Mouse (Mus musculus): ENCODE data around the gene Olfr815. TPM values are rescaled to one million over a fixed set of nuclear protein-coding genes. Genes with fewer than 3 reads are reported as not detected.

The Olfr815 gene
- polyA plus RNA-seq (2017; shearing (Covaris generic)) = under 1 TPM in 1 of 2 experiments, not detected in 1; 0.27 TPM

DNA sequence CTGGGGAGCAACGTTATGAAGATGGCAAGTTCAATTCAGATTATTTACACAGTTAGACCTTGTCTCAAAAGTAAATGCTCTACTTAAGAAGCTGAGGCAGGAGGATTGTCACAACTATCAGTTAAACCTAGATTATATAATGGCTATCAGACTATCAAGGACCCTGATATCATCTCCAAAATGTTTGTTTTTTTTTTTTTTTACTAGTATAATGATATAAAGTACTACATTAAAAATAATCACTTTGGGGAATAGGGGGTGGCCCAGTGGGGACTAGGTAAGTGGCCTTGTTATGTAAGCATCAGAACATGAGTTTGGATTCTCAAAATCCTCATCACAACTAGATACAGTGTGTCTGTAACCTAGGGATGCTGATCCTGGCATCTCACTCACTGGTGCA, at the start of gene Olfr815:
TSS of gene Olfr815 (minus strand) at position 101 of the 400 bp plus-strand sequence.

DNA sequence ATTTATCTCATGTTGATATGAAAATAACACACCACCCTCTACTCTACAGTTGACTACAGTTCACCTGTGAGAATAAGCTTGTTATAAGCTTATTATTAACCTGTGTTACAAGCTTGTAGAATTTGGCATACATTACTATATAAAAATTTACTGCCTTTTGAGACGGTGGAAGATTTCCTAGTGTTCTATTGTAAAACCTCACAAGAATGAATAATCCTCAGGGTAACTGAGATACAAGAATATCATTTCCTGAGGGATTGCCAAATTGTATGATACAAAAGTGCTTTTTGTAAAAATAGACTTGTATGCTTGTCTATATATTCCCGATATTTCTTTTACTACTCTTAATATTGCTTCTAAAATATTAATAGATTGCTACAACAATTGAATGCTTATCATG, 43.3 kb upstream of the Olfr815 start, which contains the start of gene Olfr818:
TSS of gene Olfr818 (minus strand) at position 101 of the 400 bp plus-strand sequence.

DNA sequence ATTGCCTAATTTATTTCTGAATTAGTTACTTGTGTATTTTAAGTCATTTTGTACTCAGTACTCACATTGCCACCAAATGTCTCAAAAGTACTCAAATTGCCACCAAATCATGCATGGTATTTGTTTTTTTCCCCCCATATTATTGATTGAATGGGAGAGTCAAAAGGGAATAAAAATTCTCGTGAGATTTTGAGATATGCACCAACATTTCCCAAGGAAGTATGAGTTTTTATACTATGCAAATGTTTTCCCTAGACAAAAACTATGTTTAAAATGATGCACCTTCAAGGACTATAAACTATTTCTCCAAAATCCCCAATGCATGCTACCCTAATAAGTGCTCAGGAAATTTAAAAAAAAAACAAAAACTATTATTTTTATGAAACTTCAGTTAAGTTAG, 9.8 kb upstream of the Olfr815 start, which contains the start of gene Olfr816:
TSS of gene Olfr816 (minus strand) at position 101 of the 400 bp plus-strand sequence.

DNA sequence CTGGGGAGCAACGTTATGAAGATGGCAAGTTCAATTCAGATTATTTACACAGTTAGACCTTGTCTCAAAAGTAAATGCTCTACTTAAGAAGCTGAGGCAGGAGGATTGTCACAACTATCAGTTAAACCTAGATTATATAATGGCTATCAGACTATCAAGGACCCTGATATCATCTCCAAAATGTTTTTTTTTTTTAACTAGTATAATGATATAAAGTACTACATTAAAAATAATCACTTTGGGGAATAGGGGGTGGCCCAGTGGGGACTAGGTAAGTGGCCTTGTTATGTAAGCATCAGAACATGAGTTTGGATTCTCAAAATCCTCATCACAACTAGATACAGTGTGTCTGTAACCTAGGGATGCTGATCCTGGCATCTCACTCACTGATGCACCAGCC, 25.9 kb downstream of the Olfr815 start, which contains the start of gene Olfr814:
TSS of gene Olfr814 (minus strand) at position 101 of the 400 bp plus-strand sequence.

DNA sequence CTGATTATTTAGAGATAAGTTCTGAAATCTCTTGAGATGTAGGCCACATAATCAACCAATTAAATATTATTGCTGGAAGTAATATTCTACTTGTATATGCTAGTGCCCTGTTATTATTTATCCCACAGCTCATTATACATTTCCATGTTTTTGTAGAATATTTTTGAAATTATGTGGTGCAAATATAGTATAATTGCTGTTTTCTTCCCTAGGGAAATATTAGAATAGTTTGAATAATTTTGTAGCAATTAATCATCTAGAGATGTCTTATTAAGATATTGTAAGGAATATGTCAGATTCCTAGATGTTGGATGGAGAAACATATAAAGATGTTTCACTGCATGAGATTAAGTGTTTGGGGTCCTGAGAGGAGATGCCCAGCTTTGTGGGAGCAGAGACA, 50.6 kb downstream of the Olfr815 start, which contains the start of gene Olfr813:
TSS of gene Olfr813 (plus strand) at position 301 of the 400 bp plus-strand sequence.

Other genes with a start within 250 kb of the Olfr815 start
- gene Olfr800, start 248.2 kb downstream of the Olfr815 start, polyA plus RNA-seq (2017; shearing (Covaris generic)) = not detected
- gene Olfr801, start 232.0 kb downstream of the Olfr815 start, polyA plus RNA-seq (2017; shearing (Covaris generic)) = under 1 TPM in 1 of 2 experiments, not detected in 1; 0.30 TPM
- gene Olfr802, start 217.7 kb downstream of the Olfr815 start, polyA plus RNA-seq (2017; shearing (Covaris generic)) = not detected
- not detected for gene Olfr803, start 211.6 kb downstream of the Olfr815 start, polyA plus RNA-seq (2017; shearing (Covaris generic))
- gene Olfr804, start 202.7 kb downstream of the Olfr815 start, polyA plus RNA-seq (2017; shearing (Covaris generic)) = not detected
- gene Olfr805, start 176.5 kb downstream of the Olfr815 start, polyA plus RNA-seq (2017; shearing (Covaris generic)) = not detected
- gene Olfr806, start 163.9 kb downstream of the Olfr815 start, polyA plus RNA-seq (2017; shearing (Covaris generic)) = not detected
- gene Olfr807, start 148.1 kb downstream of the Olfr815 start, polyA plus RNA-seq (2017; shearing (Covaris generic)) = not detected
- not detected for gene Olfr808, start 140.4 kb downstream of the Olfr815 start, polyA plus RNA-seq (2017; shearing (Covaris generic))
- gene Olfr809, start 131.2 kb downstream of the Olfr815 start, polyA plus RNA-seq (2017; shearing (Covaris generic)) = not detected
- not detected for gene Olfr810, start 111.0 kb downstream of the Olfr815 start, polyA plus RNA-seq (2017; shearing (Covaris generic))
- gene Olfr811, start 101.5 kb downstream of the Olfr815 start, polyA plus RNA-seq (2017; shearing (Covaris generic)) = not detected
- under 1 TPM; 0.17 to 0.42 TPM for gene Olfr812, start 59.8 kb downstream of the Olfr815 start, polyA plus RNA-seq (2017; shearing (Covaris generic))
- not detected for gene Olfr813, start 50.5 kb downstream of the Olfr815 start, polyA plus RNA-seq (2017; shearing (Covaris generic))
- under 1 TPM in 1 of 2 experiments, not detected in 1; 0.04 TPM for gene Olfr814, start 26.0 kb downstream of the Olfr815 start, polyA plus RNA-seq (2017; shearing (Covaris generic))
- under 1 TPM in 1 of 2 experiments, not detected in 1; 0.28 TPM for gene Olfr816, start 9.7 kb upstream of the Olfr815 start, polyA plus RNA-seq (2017; shearing (Covaris generic))
- gene Olfr818, start 43.2 kb upstream of the Olfr815 start, polyA plus RNA-seq (2017; shearing (Covaris generic)) = not detected
- not detected for gene Olfr819, start 61.4 kb upstream of the Olfr815 start, polyA plus RNA-seq (2017; shearing (Covaris generic))
- under 1 TPM in 1 of 2 experiments, not detected in 1; 0.17 TPM for gene Olfr247, start 70.3 kb upstream of the Olfr815 start, polyA plus RNA-seq (2017; shearing (Covaris generic))
- under 1 TPM in 1 of 2 experiments, not detected in 1; 0.23 TPM for gene Gm10310, start 79.2 kb upstream of the Olfr815 start, polyA plus RNA-seq (2017; shearing (Covaris generic))
- not detected for gene Olfr820, start 106.8 kb upstream of the Olfr815 start, polyA plus RNA-seq (2017; shearing (Covaris generic))
- not detected for gene Olfr821, start 124.5 kb upstream of the Olfr815 start, polyA plus RNA-seq (2017; shearing (Covaris generic))
- under 1 TPM; 0.07 to 0.20 TPM for gene Olfr822, start 165.3 kb upstream of the Olfr815 start, polyA plus RNA-seq (2017; shearing (Covaris generic))
- gene Olfr823, start 209.5 kb upstream of the Olfr815 start, polyA plus RNA-seq (2017; shearing (Covaris generic)) = not detected
- gene Olfr824, start 224.1 kb upstream of the Olfr815 start, polyA plus RNA-seq (2017; shearing (Covaris generic)) = not detected

All from activated CD4-positive, CD25-positive, alpha-beta regulatory T cell (primary cell).